Mouse (Mus musculus) spleen, postnatal 36 days (tissue): ENCODE measurements at regions not wholly inside any gene's neighbourhood (a gene's known extent, or its start where the extent isn't known, plus 50 kb on each side); places are given as distances from the start of the nearest gene placed in this dataset.
A peak's percentile ranks its signal among the peaks of the same experiment; 100 is the strongest.

Source experiments
- DNase-seq, 2 experiments: peaks; one replicate each; pipeline ENCODE4 v3.0.0; 2022; ENCODE audit warnings: low spot score in 2 of 2, mixed read lengths in 1 of 2

GRCm38 (mm10) chr9:122437464-122437863, 86.1 kb downstream of the Abhd5 start:
- no peak for DNase-seq

- DNase-seq, result no peak
These were observed 95.1 kb downstream of the Abhd5 start for GRCm38 (mm10) chr9:122446387-122447105.

GRCm38 (mm10) chr9:122447568-122447967, 96.2 kb downstream of the Abhd5 start:
- no peak for DNase-seq

GRCm38 (mm10) chr9:122448342-122448741, 96.9 kb downstream of the Abhd5 start:
- no peak for DNase-seq

- DNase-seq, result no peak
These were observed 99.1 kb downstream of the Abhd5 start for GRCm38 (mm10) chr9:122450524-122450923.

GRCm38 (mm10) chr9:122455301-122455700, 103.9 kb downstream of the Abhd5 start:
- no peak for DNase-seq

- DNase-seq, result no peak
These were observed 104.4 kb downstream of the Abhd5 start for GRCm38 (mm10) chr9:122455779-122456178.

GRCm38 (mm10) chr9:122459491-122459890, 108.1 kb downstream of the Abhd5 start:
- DNase-seq, result no peak

GRCm38 (mm10) chr9:122471539-122471938, 120.1 kb downstream of the Abhd5 start:
- DNase-seq, result no peak

- peak; percentile 3 to 4 for DNase-seq
These were observed 124.9 kb downstream of the Abhd5 start for GRCm38 (mm10) chr9:122476356-122476755.

- DNase-seq, result no peak
These were observed 135.6 kb downstream of the Abhd5 start for GRCm38 (mm10) chr9:122487001-122487400.

- DNase-seq, result no peak
These were observed 143.3 kb downstream of the Abhd5 start for GRCm38 (mm10) chr9:122494691-122495090.

GRCm38 (mm10) chr9:122496482-122496985, 145.1 kb downstream of the Abhd5 start:
- no peak for DNase-seq

- DNase-seq, result no peak
These were observed 150.5 kb downstream of the Abhd5 start for GRCm38 (mm10) chr9:122501864-122502341.

GRCm38 (mm10) chr9:122521569-122521968, 170.2 kb downstream of the Abhd5 start:
- DNase-seq, result no peak

GRCm38 (mm10) chr9:122525621-122526055, 174.2 kb downstream of the Abhd5 start:
- no peak for DNase-seq

- no peak for DNase-seq
These were observed 176.9 kb downstream of the Abhd5 start for GRCm38 (mm10) chr9:122528267-122528666.

GRCm38 (mm10) chr9:122529721-122530120, 178.3 kb downstream of the Abhd5 start:
- DNase-seq, result no peak

- no peak for DNase-seq
These were observed 180.4 kb downstream of the Abhd5 start for GRCm38 (mm10) chr9:122531806-122532205.

- no peak for DNase-seq
These were observed 182.9 kb downstream of the Abhd5 start for GRCm38 (mm10) chr9:122534121-122534814.

GRCm38 (mm10) chr9:122534965-122535364, 183.6 kb downstream of the Abhd5 start:
- no peak for DNase-seq

GRCm38 (mm10) chr9:122540091-122540490, 188.7 kb downstream of the Abhd5 start:
- DNase-seq, result no peak

GRCm38 (mm10) chr9:122556051-122556450, 191.1 kb upstream of the Topaz1 start:
- DNase-seq, result no peak
